Mouse (Mus musculus): ENCODE measurements around the gene Efhc1.

The Efhc1 gene

GRCm38 (mm10) chr1:21006775-21007174 lies 55.3 kb downstream of the Efhc1 start:
- DNase-seq (ENCODE audit: low read depth in 1 of 2, low spot score in 2 of 2), result no peak

GRCm38 (mm10) chr1:21007941-21008701 lies 56.7 kb downstream of the Efhc1 start:
- DNase-seq (ENCODE audit: low read depth in 1 of 2, low spot score in 2 of 2), result no peak

- DNase-seq (ENCODE audit: low read depth in 1 of 2, low spot score in 2 of 2), result no peak
Observed at GRCm38 (mm10) chr1:21008891-21009290, 57.5 kb downstream of the Efhc1 start.

GRCm38 (mm10) chr1:21010282-21010800 lies 58.9 kb downstream of the Efhc1 start:
- DNase-seq (ENCODE audit: low read depth in 1 of 2, low spot score in 2 of 2), result no peak

- peak; percentile 39 to 43 for DNase-seq (ENCODE audit: low read depth in 1 of 2, low spot score in 2 of 2)
Observed at GRCm38 (mm10) chr1:21014463-21014862, 63.0 kb downstream of the Efhc1 start.

GRCm38 (mm10) chr1:21023101-21023500 lies 71.7 kb downstream of the Efhc1 start:
- no peak for DNase-seq (ENCODE audit: low read depth in 1 of 2, low spot score in 2 of 2)

- DNase-seq (ENCODE audit: low read depth in 1 of 2, low spot score in 2 of 2), result no peak
Observed at GRCm38 (mm10) chr1:21025203-21025602, 73.8 kb downstream of the Efhc1 start.

GRCm38 (mm10) chr1:21026534-21026933 lies 75.1 kb downstream of the Efhc1 start:
- DNase-seq (ENCODE audit: low read depth in 1 of 2, low spot score in 2 of 2), result no peak

GRCm38 (mm10) chr1:21029000-21029399 lies 77.6 kb downstream of the Efhc1 start:
- DNase-seq (ENCODE audit: low read depth in 1 of 2, low spot score in 2 of 2), result no peak

GRCm38 (mm10) chr1:21031650-21032049 lies 80.2 kb downstream of the Efhc1 start:
- DNase-seq (ENCODE audit: low read depth in 1 of 2, low spot score in 2 of 2), result no peak

- DNase-seq (ENCODE audit: low read depth in 1 of 2, low spot score in 2 of 2), result no peak
Observed at GRCm38 (mm10) chr1:21033065-21033791, 81.8 kb downstream of the Efhc1 start.

- DNase-seq (ENCODE audit: low read depth in 1 of 2, low spot score in 2 of 2), result no peak
Observed at GRCm38 (mm10) chr1:21033792-21034119, 82.3 kb downstream of the Efhc1 start.

GRCm38 (mm10) chr1:21035878-21036277 lies 84.5 kb downstream of the Efhc1 start:
- DNase-seq (ENCODE audit: low read depth in 1 of 2, low spot score in 2 of 2), result peak; percentile 10 to 36

- no peak for DNase-seq (ENCODE audit: low read depth in 1 of 2, low spot score in 2 of 2)
Observed at GRCm38 (mm10) chr1:21037881-21038601, 86.6 kb downstream of the Efhc1 start.

GRCm38 (mm10) chr1:21039564-21039963 lies 88.1 kb downstream of the Efhc1 start:
- DNase-seq (ENCODE audit: low read depth in 1 of 2, low spot score in 2 of 2), result no peak

- no peak for DNase-seq (ENCODE audit: low read depth in 1 of 2, low spot score in 2 of 2)
Observed at GRCm38 (mm10) chr1:21040173-21040572, 88.7 kb downstream of the Efhc1 start.

Measured in monocyte, adult 2 months (primary cell).